Mouse (Mus musculus): ENCODE measurements around the gene Lcn5. TPM values are rescaled to one million over a fixed set of nuclear protein-coding genes. Genes with fewer than 3 reads are reported as not detected.

The Lcn5 gene
- polyA plus RNA-seq (2015; fragmentation: Nextera tagmentation; extraction: Ambion mirVana) = not detected in 2 replicates

GRCm38 (mm10) chr2:25657652-25658051 is at the start of gene Lcn5:
Gene Lcn5, plus strand, starts transcription at chr2:25657952.
- no peaks in the 10 kb centered on the region for H3K36me3 ChIP-seq
- no peaks in the 10 kb centered on the region for H3K9me3 ChIP-seq
- no peaks in the 10 kb centered on the region for H3K4me1 ChIP-seq (replicated peaks)
- no peak within 1 kb of the TSS for H3K9ac ChIP-seq
- H3K27ac ChIP-seq = no peak within 1 kb of the TSS
- no peak for ATAC-seq
- no peak within 1 kb of the TSS for H3K4me3 ChIP-seq (replicated peaks)
- H3K27me3 ChIP-seq (replicated peaks) = no peaks in the 10 kb centered on the region
- H3K4me2 ChIP-seq (replicated peaks) = no peak within 1 kb of the TSS

GRCm38 (mm10) chr2:25608671-25609070 is 49.1 kb upstream of the Lcn5 start:
- 60% methylated on average over 10 of the region's 10 CpGs for WGBS
- H3K9ac ChIP-seq = 0 out of 2 replicates have a peak overlapping the region, but pooled peaks have one; percentile 92
- H3K4me3 ChIP-seq (replicated peaks) = peak overlapping the region; percentile 85
- peaks cover 13% of the 10 kb centered on the region; the same call in 1 of the 2 replicates for H3K4me1 ChIP-seq (replicated peaks)
- H3K36me3 ChIP-seq = no peaks in the 10 kb centered on the region
- no peaks in the 10 kb centered on the region for H3K9me3 ChIP-seq
- peak overlapping the region; percentile 58 for H3K4me2 ChIP-seq (replicated peaks)
- peak overlapping the region; percentile 95 for H3K27ac ChIP-seq
- H3K27me3 ChIP-seq (replicated peaks) = no peaks in the 10 kb centered on the region; the same call in 1 of the 2 replicates
- ATAC-seq = peak; percentile 32

GRCm38 (mm10) chr2:25616398-25616797 is 41.4 kb upstream of the Lcn5 start:
- 19% methylated on average over 22 of the region's 22 CpGs for WGBS
- H3K27me3 ChIP-seq (replicated peaks) = peaks cover 42% of the 10 kb centered on the region
- peak overlapping the region; percentile 3 for H3K4me3 ChIP-seq (replicated peaks)

GRCm38 (mm10) chr2:25617578-25617977 is 40.2 kb upstream of the Lcn5 start, which contains the start of gene Ccdc183:
Gene Ccdc183, minus strand, starts transcription at chr2:25617678.
- Histone ChIP-seq H3K4me1 (replicated peaks) (peaks cover 14% of the 10 kb centered on the region; the same call in 1 of the 2 replicates), H3K36me3 (no peaks in the 10 kb centered on the region), H3K27me3 (replicated peaks) (peaks cover 42% of the 10 kb centered on the region), H3K27ac (no peak within 1 kb of the TSS), H3K4me2 (replicated peaks) (peak within 1 kb of the TSS; percentile 51; the same call in 1 of the 2 replicates), H3K4me3 (replicated peaks) (no peak within 1 kb of the TSS; the same call in 1 of the 2 replicates), H3K9ac (no peak within 1 kb of the TSS), H3K9me3 (no peaks in the 10 kb centered on the region)
- WGBS = 77% methylated on average over 3 of the region's 3 CpGs
- ATAC-seq = no peak

More at GRCm38 (mm10) chr2:25616398-25616797, 41.4 kb upstream of the Lcn5 start:
- no peak for ATAC-seq
- H3K9ac ChIP-seq = peak overlapping the region; percentile 39
- H3K4me1 ChIP-seq (replicated peaks) = peaks cover 11% of the 10 kb centered on the region; the same call in 1 of the 2 replicates
- H3K27ac ChIP-seq = no peak overlapping the region
- peak overlapping the region; percentile 51 for H3K4me2 ChIP-seq (replicated peaks)
- no peaks in the 10 kb centered on the region for H3K9me3 ChIP-seq
- H3K36me3 ChIP-seq = no peaks in the 10 kb centered on the region

- Histone ChIP-seq H3K9ac (no peak overlapping the region), H3K36me3 (no peaks in the 10 kb centered on the region), H3K4me1 (replicated peaks) (peaks cover 14% of the 10 kb centered on the region; the same call in 1 of the 2 replicates), H3K27me3 (replicated peaks) (peaks cover 32% of the 10 kb centered on the region), H3K9me3 (no peaks in the 10 kb centered on the region), H3K4me3 (replicated peaks) (no peak overlapping the region), H3K27ac (no peak overlapping the region), H3K4me2 (replicated peaks) (no peak overlapping the region)
- ATAC-seq = no peak
- 83% methylated on average over 6 of the region's 6 CpGs for WGBS
Observed at GRCm38 (mm10) chr2:25620386-25620785, 37.4 kb upstream of the Lcn5 start.

GRCm38 (mm10) chr2:25620852-25621228 is 36.9 kb upstream of the Lcn5 start:
- 84% methylated on average over 4 of the region's 4 CpGs for WGBS
- no peak for ATAC-seq

GRCm38 (mm10) chr2:25621229-25622200 is 36.2 kb upstream of the Lcn5 start, which contains the start of gene Tmem141:
Gene Tmem141, minus strand, starts transcription at chr2:25622005.
- Histone ChIP-seq H3K27ac (peak within 1 kb of the TSS; percentile 61), H3K4me1 (replicated peaks) (peaks cover 7% of the 10 kb centered on the region; the same call in 1 of the 2 replicates), H3K4me3 (replicated peaks) (peak within 1 kb of the TSS; percentile 53), H3K4me2 (replicated peaks) (peak within 1 kb of the TSS; percentile 86), H3K27me3 (replicated peaks) (peaks cover 21% of the 10 kb centered on the region), H3K9ac (peak within 1 kb of the TSS; percentile 56), H3K36me3 (no peaks in the 10 kb centered on the region), H3K9me3 (no peaks in the 10 kb centered on the region)
- peak; percentile 94 for ATAC-seq
- 5% methylated on average over 34 of the region's 34 CpGs for WGBS

More at GRCm38 (mm10) chr2:25620852-25621228, 36.9 kb upstream of the Lcn5 start:
- Histone ChIP-seq H3K4me3 (replicated peaks) (no peak overlapping the region), H3K9ac (no peak overlapping the region), H3K36me3 (no peaks in the 10 kb centered on the region), H3K27me3 (replicated peaks) (peaks cover 28% of the 10 kb centered on the region), H3K27ac (no peak overlapping the region), H3K4me2 (replicated peaks) (peak overlapping the region; percentile 86), H3K9me3 (no peaks in the 10 kb centered on the region), H3K4me1 (replicated peaks) (peaks cover 14% of the 10 kb centered on the region; the same call in 1 of the 2 replicates)

- Histone ChIP-seq H3K27ac (no peak overlapping the region), H3K4me1 (replicated peaks) (0 out of 2 replicates have a peak, but pooled peaks cover 4% of the 10 kb centered on the region), H3K4me2 (replicated peaks) (no peak overlapping the region), H3K4me3 (replicated peaks) (no peak overlapping the region), H3K9ac (no peak overlapping the region), H3K9me3 (no peaks in the 10 kb centered on the region), H3K36me3 (no peaks in the 10 kb centered on the region), H3K27me3 (replicated peaks) (no peaks in the 10 kb centered on the region)
- no peak for ATAC-seq
- 57% methylated on average over 5 of the region's 5 CpGs for WGBS
Observed at GRCm38 (mm10) chr2:25625986-25626385, 31.8 kb upstream of the Lcn5 start.

- Histone ChIP-seq H3K4me3 (replicated peaks) (no peak within 1 kb of the TSS), H3K4me1 (replicated peaks) (no peaks in the 10 kb centered on the region), H3K27me3 (replicated peaks) (no peaks in the 10 kb centered on the region), H3K36me3 (no peaks in the 10 kb centered on the region), H3K9ac (no peak within 1 kb of the TSS), H3K9me3 (no peaks in the 10 kb centered on the region), H3K4me2 (replicated peaks) (no peak within 1 kb of the TSS), H3K27ac (no peak within 1 kb of the TSS)
- no peak for ATAC-seq
- WGBS = 71% methylated on average over 6 of the region's 6 CpGs
Observed at GRCm38 (mm10) chr2:25627811-25628210, 29.9 kb upstream of the Lcn5 start, which contains the start of gene Fcna. Gene Fcna, minus strand, starts transcription at chr2:25628030.

- no peak overlapping the region for H3K9ac ChIP-seq
- no peak overlapping the region for H3K4me2 ChIP-seq (replicated peaks)
- ATAC-seq = no peak
- no peak overlapping the region for H3K27ac ChIP-seq
- H3K4me3 ChIP-seq (replicated peaks) = no peak overlapping the region
- WGBS = 48% methylated on average over 4 of the region's 4 CpGs
- no peaks in the 10 kb centered on the region for H3K4me1 ChIP-seq (replicated peaks)
- no peaks in the 10 kb centered on the region for H3K9me3 ChIP-seq
- H3K36me3 ChIP-seq = no peaks in the 10 kb centered on the region
- no peaks in the 10 kb centered on the region for H3K27me3 ChIP-seq (replicated peaks)
Observed at GRCm38 (mm10) chr2:25628738-25629137, 29.0 kb upstream of the Lcn5 start.

GRCm38 (mm10) chr2:25633616-25634015 is 24.1 kb upstream of the Lcn5 start:
- 75% methylated on average over 3 of the region's 3 CpGs for WGBS
- H3K4me3 ChIP-seq (replicated peaks) = no peak overlapping the region
- no peaks in the 10 kb centered on the region for H3K9me3 ChIP-seq
- no peak overlapping the region for H3K9ac ChIP-seq
- H3K27ac ChIP-seq = no peak overlapping the region
- no peaks in the 10 kb centered on the region for H3K27me3 ChIP-seq (replicated peaks)
- H3K4me1 ChIP-seq (replicated peaks) = no peaks in the 10 kb centered on the region
- no peaks in the 10 kb centered on the region for H3K36me3 ChIP-seq
- ATAC-seq = no peak
- H3K4me2 ChIP-seq (replicated peaks) = no peak overlapping the region

- no peak overlapping the region for H3K4me3 ChIP-seq (replicated peaks)
- no peak overlapping the region for H3K4me2 ChIP-seq (replicated peaks)
- no peak overlapping the region for H3K27ac ChIP-seq
- H3K4me1 ChIP-seq (replicated peaks) = no peaks in the 10 kb centered on the region
- ATAC-seq = no peak
- no peaks in the 10 kb centered on the region for H3K9me3 ChIP-seq
- WGBS = 56% methylated on average over 1 of the region's 1 CpGs
- no peak overlapping the region for H3K9ac ChIP-seq
- H3K27me3 ChIP-seq (replicated peaks) = no peaks in the 10 kb centered on the region
- no peaks in the 10 kb centered on the region for H3K36me3 ChIP-seq
Observed at GRCm38 (mm10) chr2:25634046-25634445, 23.7 kb upstream of the Lcn5 start.

All from intestine, embryonic 15.5 days (tissue).